In the genomic region with DNA sequence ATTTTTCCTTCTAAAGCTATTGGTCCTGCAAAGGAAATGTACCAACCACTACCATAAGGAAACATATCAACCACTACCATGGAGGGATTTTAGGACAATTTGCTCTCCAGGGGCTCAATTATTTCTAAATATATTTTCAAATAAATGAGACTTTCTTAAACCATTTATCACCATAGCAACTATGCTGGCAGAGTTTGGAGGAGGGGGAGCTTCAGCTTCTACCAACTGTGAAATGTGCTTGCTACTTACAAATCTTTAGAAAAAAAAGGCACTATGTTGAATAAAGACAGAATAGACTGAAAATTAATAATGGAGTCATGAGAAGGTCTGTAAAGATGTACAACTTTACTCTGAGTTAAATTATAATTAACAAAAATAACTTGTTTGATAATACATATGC, we compare ENCODE assay signal across 23 mouse cellular contexts.
DNase-seq lines count a peak whose midpoint lies in the region; ATAC-seq and TF ChIP-seq lines count a peak whose summit lies in the region.
"Had no signal": no experiment of that assay in that cellular context is flagged by ENCODE, and none has a peak within 500 bp of the region (broad histone marks: within the 10 kb centered on the region; RNA-seq: fewer than 3 reads in every experiment).

No protein-coding gene starts in this region.

- no peak for DNase-seq in forebrain, embryonic 10.5 days (ENCODE audit: extremely low spot score, low spot score)
- DNase-seq in midbrain, embryonic 14.5 days, result peak; percentile 25
- no peak for DNase-seq in midbrain, embryonic 10.5 days (ENCODE audit: low spot score)
- peak; percentile 66 for DNase-seq in brain, embryonic 14.5 days (ENCODE audit: low read depth)
- peak; percentile 22 for DNase-seq in midbrain, postnatal 0 days (ENCODE audit: low spot score)
- no peak for DNase-seq in adrenal gland, adult 2 months
- DNase-seq: adrenal gland, postnatal 25 days; cerebellum, adult 11 months; cerebellum, adult 8-10 months; cerebellum, postnatal 14 days; embryo, embryonic 11 days; gastrocnemius, adult 2 months; gastrocnemius, postnatal 25 days had no signal

- H3K9me3 ChIP-seq in forebrain, embryonic 15.5 days, result no peaks in the 10 kb centered on the region
- no peaks in the 10 kb centered on the region for H3K9me3 ChIP-seq in forebrain, embryonic 10.5 days
- no peaks in the 10 kb centered on the region for H3K9me3 ChIP-seq in midbrain, embryonic 14.5 days (ENCODE audit: control insufficient read depth, low read length)
- no peaks in the 10 kb centered on the region for H3K9me3 ChIP-seq in midbrain, embryonic 10.5 days (replicated peaks)
- H3K9me3 ChIP-seq in midbrain, postnatal 0 days (ENCODE audit: low read length), result no peaks in the 10 kb centered on the region
- H3K9me3 ChIP-seq: embryonic facial prominence, embryonic 15.5 days; heart, embryonic 12.5 days; hindbrain, embryonic 10.5 days; hindbrain, embryonic 15.5 days had no signal

- H3K4me2 ChIP-seq in forebrain, embryonic 15.5 days (replicated peaks), result no peak overlapping the region
- no peak overlapping the region for H3K4me2 ChIP-seq in midbrain, embryonic 14.5 days (ENCODE audit: low read length)
- no peak overlapping the region for H3K4me2 ChIP-seq in midbrain, postnatal 0 days (ENCODE audit: low read depth, low read length, poor library complexity, severe bottlenecking)
- H3K4me2 ChIP-seq: embryonic facial prominence, embryonic 15.5 days; heart, embryonic 12.5 days; hindbrain, embryonic 15.5 days had no signal

- H3K9ac ChIP-seq in forebrain, embryonic 15.5 days (replicated peaks), result no peak overlapping the region
- H3K9ac ChIP-seq in midbrain, embryonic 14.5 days (replicated peaks; ENCODE audit: low read length), result no peak overlapping the region
- no peak overlapping the region for H3K9ac ChIP-seq in midbrain, postnatal 0 days (replicated peaks; ENCODE audit: low read length, poor library complexity, severe bottlenecking)
- H3K9ac ChIP-seq: embryonic facial prominence, embryonic 15.5 days; heart, embryonic 12.5 days; hindbrain, embryonic 15.5 days had no signal

- ATAC-seq in forebrain, embryonic 15.5 days (replicated peaks), result peak; percentile 38; the same call in 1 of the 2 replicates
- ATAC-seq in midbrain, embryonic 14.5 days (ENCODE audit: low FRiP score, low TSS enrichment), result no peak
- ATAC-seq in midbrain, postnatal 0 days (ENCODE audit: low FRiP score), result no peak; the same call in 1 of the 2 replicates
- ATAC-seq: activated CD4-positive, CD25-positive, alpha-beta regulatory T cell, adult 4 months; inflammation-experienced regulatory T-cells, adult 6 months; Patski had no signal

- no peak overlapping the region for H3K27ac ChIP-seq in forebrain, embryonic 15.5 days (replicated peaks)
- H3K27ac ChIP-seq in forebrain, embryonic 10.5 days, result no peak overlapping the region
- no peak overlapping the region for H3K27ac ChIP-seq in midbrain, embryonic 14.5 days (replicated peaks; ENCODE audit: low read depth, low read length)
- H3K27ac ChIP-seq in midbrain, embryonic 10.5 days (replicated peaks), result no peak overlapping the region
- no peak overlapping the region for H3K27ac ChIP-seq in midbrain, postnatal 0 days (ENCODE audit: low read depth, low read length)
- H3K27ac ChIP-seq: embryonic facial prominence, embryonic 15.5 days; gastrocnemius, adult 2 months; hindbrain, embryonic 10.5 days; hindbrain, embryonic 15.5 days had no signal

- no peak for TF ChIP-seq POLR2A in brain, embryonic 14.5 days (IDR thresholded peaks at IDR 0.05; ENCODE audit: borderline replicate concordance, extremely low read depth, insufficient read depth, insufficient read length, poor library complexity, severe bottlenecking)

- no peaks in the 10 kb centered on the region for H3K36me3 ChIP-seq in forebrain, embryonic 15.5 days
- H3K36me3 ChIP-seq in forebrain, embryonic 10.5 days (replicated peaks), result no peaks in the 10 kb centered on the region
- no peaks in the 10 kb centered on the region for H3K36me3 ChIP-seq in midbrain, embryonic 14.5 days (ENCODE audit: control insufficient read depth, insufficient read depth, low read length)
- H3K36me3 ChIP-seq in midbrain, embryonic 10.5 days, result no peaks in the 10 kb centered on the region
- no peaks in the 10 kb centered on the region for H3K36me3 ChIP-seq in midbrain, postnatal 0 days (ENCODE audit: insufficient read depth, low read length)
- H3K36me3 ChIP-seq: embryonic facial prominence, embryonic 15.5 days; heart, embryonic 12.5 days; hindbrain, embryonic 10.5 days; hindbrain, embryonic 15.5 days had no signal

- no peak for TF ChIP-seq CTCF in brain, embryonic 14.5 days (IDR thresholded peaks at IDR 0.05; ENCODE audit: borderline replicate concordance, extremely low read depth, insufficient read depth, insufficient read length)
- TF ChIP-seq CTCF in midbrain, postnatal 0 days (IDR thresholded peaks at IDR 0.05), result no peak

- H3K27me3 ChIP-seq in forebrain, embryonic 15.5 days, result no peaks in the 10 kb centered on the region
- H3K27me3 ChIP-seq in forebrain, embryonic 10.5 days (ENCODE audit: poor library complexity, severe bottlenecking), result no peaks in the 10 kb centered on the region
- H3K27me3 ChIP-seq in midbrain, embryonic 14.5 days (ENCODE audit: control insufficient read depth, insufficient read depth, low read length), result no peaks in the 10 kb centered on the region
- H3K27me3 ChIP-seq in midbrain, embryonic 10.5 days (ENCODE audit: low read depth, poor library complexity, severe bottlenecking), result no peaks in the 10 kb centered on the region
- H3K27me3 ChIP-seq in midbrain, postnatal 0 days (ENCODE audit: insufficient read depth, low read length), result no peaks in the 10 kb centered on the region
- H3K27me3 ChIP-seq: CH12.LX; embryonic facial prominence, embryonic 15.5 days; heart, embryonic 12.5 days; hindbrain, embryonic 15.5 days had no signal

- no peak overlapping the region for H3K4me3 ChIP-seq in forebrain, embryonic 15.5 days
- H3K4me3 ChIP-seq in forebrain, embryonic 10.5 days, result no peak overlapping the region
- no peak overlapping the region for H3K4me3 ChIP-seq in midbrain, embryonic 14.5 days (replicated peaks; ENCODE audit: low read depth, low read length)
- no peak overlapping the region for H3K4me3 ChIP-seq in midbrain, embryonic 10.5 days
- no peak overlapping the region for H3K4me3 ChIP-seq in midbrain, postnatal 0 days (ENCODE audit: low read depth, low read length)
- H3K4me3 ChIP-seq: embryonic facial prominence, embryonic 15.5 days; erythroblast, embryonic 14.5 days; gastrocnemius, adult 2 months; heart, embryonic 12.5 days; hindbrain, embryonic 10.5 days; hindbrain, embryonic 15.5 days had no signal

- H3K4me1 ChIP-seq in forebrain, embryonic 15.5 days, result no peaks in the 10 kb centered on the region
- H3K4me1 ChIP-seq in forebrain, embryonic 10.5 days, result no peaks in the 10 kb centered on the region
- no peaks in the 10 kb centered on the region for H3K4me1 ChIP-seq in midbrain, embryonic 14.5 days (ENCODE audit: control insufficient read depth, insufficient read depth, low read length)
- H3K4me1 ChIP-seq in midbrain, embryonic 10.5 days, result no peaks in the 10 kb centered on the region
- H3K4me1 ChIP-seq in midbrain, postnatal 0 days (ENCODE audit: insufficient read depth, low read length), result 0 out of 2 replicates have a peak, but pooled peaks cover 2% of the 10 kb centered on the region
- H3K4me1 ChIP-seq: embryonic facial prominence, embryonic 15.5 days; heart, embryonic 12.5 days; hindbrain, embryonic 10.5 days; hindbrain, embryonic 15.5 days had no signal

Comparison
In these comparisons a context has a peak if more than half of its experiments do, and no peak if none do; other contexts are left out.
1. DNase-seq: peak in midbrain, embryonic 14.5 days (single experiment), brain, embryonic 14.5 days (single experiment) and midbrain, postnatal 0 days (single experiment); none in forebrain, embryonic 10.5 days (single experiment), midbrain, embryonic 10.5 days (single experiment) and adrenal gland, adult 2 months (single experiment).